Mouse (Mus musculus): ENCODE results near the gene Slc30a4. TPM values are rescaled to one million over a fixed set of nuclear protein-coding genes. Genes with fewer than 3 reads are reported as not detected.

Slc30a4 gene
- total and polyA plus RNA-seq, 3 experiments = 9.0 to 20.5 (median 11.4) TPM

DNA sequence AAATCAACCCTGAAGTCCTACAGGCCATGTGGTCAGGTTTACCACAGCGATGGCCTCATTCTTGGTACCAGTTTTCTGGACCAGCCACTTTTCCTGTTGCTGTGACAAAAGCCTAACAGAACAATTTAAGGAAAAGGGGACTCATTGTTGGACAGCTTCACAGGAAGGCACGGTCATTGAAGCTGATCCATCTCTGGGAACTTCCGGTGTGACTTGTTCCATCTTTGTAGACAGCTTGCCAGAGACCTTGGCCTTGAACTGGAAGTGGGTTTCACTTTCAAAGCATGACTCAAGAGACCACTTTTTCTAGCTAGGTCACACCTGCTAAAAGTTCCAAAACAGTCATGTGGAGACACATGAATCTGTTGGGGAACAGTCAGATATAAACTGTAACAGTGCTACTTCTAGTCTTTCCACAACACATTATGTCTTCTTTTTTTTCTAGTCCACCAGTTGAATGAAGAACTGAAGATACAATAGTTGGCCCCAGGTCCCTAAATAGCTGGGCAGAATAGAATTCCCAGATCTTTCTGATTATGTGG lies 13.9 kb upstream of the Slc30a4 start:
- H3K36me3 ChIP-seq (replicated peaks in 1 of 2; ENCODE audit: control insufficient read depth in 1 of 2, insufficient read depth in 1 of 2, low read length in 1 of 2) = no peaks in the 10 kb centered on the region
- H3K4me2 ChIP-seq (ENCODE audit: insufficient read depth, low read depth, poor library complexity, severe bottlenecking) = no peak overlapping the region
- in situ Hi-C loops (cut with MboI; ENCODE audit: low pct_ligation_motif_present, low pct_unique_long_range_greater_than_20kb, low sequenced_read_pairs) = no loop called here
- H3K4me1 ChIP-seq (ENCODE audit: control insufficient read depth in 1 of 2, insufficient read depth in 2 of 2) = peaks cover 7 to 23% of the 10 kb centered on the region in 2 experiments; a peak in 3 of 4 replicates
- H3K27me3 ChIP-seq (replicated peaks) = no peaks in the 10 kb centered on the region
- H3K27ac ChIP-seq (ENCODE audit: insufficient read depth, low read depth) = no peak overlapping the region
- TF ChIP-seq MEF2A (IDR thresholded peaks at IDR 0.05; ENCODE audit: borderline replicate concordance, low read depth, low read length) (peak; percentile 54; the same call in 1 of the 2 replicates), POLR2AphosphoS2 (IDR thresholded peaks at IDR 0.05; ENCODE audit: low read depth, low read length) (no peak), PAX5 (IDR thresholded peaks at IDR 0.05; ENCODE audit: low read length) (no peak), TBP (conservative IDR thresholded peaks at IDR 0.05; ENCODE audit: low read depth, low read length) (no peak), ZNF384 (IDR thresholded peaks at IDR 0.05; ENCODE audit: low read depth, low read length) (peak; percentile 70), TCF12 (IDR thresholded peaks at IDR 0.05; ENCODE audit: low read depth, low read length) (peak; percentile 47; the same call in 1 of the 2 replicates), ETS1 (conservative IDR thresholded peaks at IDR 0.05; ENCODE audit: low read depth, low read length) (peak; percentile 75), ELF1 (IDR thresholded peaks at IDR 0.05; ENCODE audit: low read depth, low read length) (peak; percentile 27; the same call in 1 of the 2 replicates), BHLHE40 (IDR thresholded peaks at IDR 0.05; ENCODE audit: low read depth, low read length) (peak; percentile 71)
- H3K4me3 ChIP-seq (replicated peaks in 1 of 3; ENCODE audit: low read depth in 2 of 3, low read length in 2 of 3, poor library complexity in 1 of 3) = no peak overlapping the region
- dilution Hi-C loops (cut with MboI; ENCODE audit: extremely low pct_ligation_motif_present, extremely low pct_unique_long_range_greater_than_20kb, low sequenced_read_pairs) = no loop called here
- no peaks in the 10 kb centered on the region for H3K9me3 ChIP-seq (replicated peaks; ENCODE audit: low read length)
- H3K79me2 ChIP-seq (replicated peaks; ENCODE audit: control insufficient read depth, extremely low read depth, insufficient read depth, poor library complexity, severe bottlenecking) = no peaks in the 10 kb centered on the region
- no peak overlapping the region for H3K9ac ChIP-seq (ENCODE audit: insufficient read depth, low read depth)
- DNase-seq (ENCODE audit: extremely low read depth) = peak; percentile 43

DNA sequence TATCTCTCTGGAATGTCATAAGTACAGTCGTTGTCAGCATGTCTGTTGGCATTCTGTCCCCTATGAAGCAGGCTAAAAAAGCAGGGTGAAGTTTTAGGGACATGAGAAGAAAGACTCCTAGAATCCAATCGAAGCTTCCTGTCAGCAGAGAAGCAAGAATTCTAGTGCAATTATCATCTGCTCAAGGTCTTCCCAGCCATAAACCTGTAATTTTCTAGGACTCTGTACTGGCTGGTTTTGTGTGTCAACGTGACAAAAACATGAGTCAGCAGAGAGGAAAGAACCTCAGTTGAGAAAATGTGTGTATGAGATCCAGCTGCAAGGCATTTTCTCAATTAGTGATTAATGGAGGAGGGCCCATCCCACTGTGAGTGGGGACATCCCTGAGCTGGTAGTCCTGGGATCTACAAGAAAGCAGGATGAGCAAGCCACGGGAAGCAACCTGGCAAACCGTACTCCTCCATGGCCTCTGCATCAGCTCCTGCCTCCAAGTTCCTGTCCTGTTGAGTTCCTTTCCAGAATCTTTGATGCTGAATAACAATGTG lies 12.8 kb upstream of the Slc30a4 start:
- H3K4me2 ChIP-seq (ENCODE audit: insufficient read depth, low read depth, poor library complexity, severe bottlenecking) = no peak overlapping the region
- no peaks in the 10 kb centered on the region for H3K79me2 ChIP-seq (replicated peaks; ENCODE audit: control insufficient read depth, extremely low read depth, insufficient read depth, poor library complexity, severe bottlenecking)
- H3K27ac ChIP-seq (ENCODE audit: insufficient read depth, low read depth) = no peak overlapping the region
- no peak for TF ChIP-seq CHD2 (IDR thresholded peaks at IDR 0.05; ENCODE audit: low read length)
- TF ChIP-seq E2F4 (IDR thresholded peaks at IDR 0.05; ENCODE audit: insufficient replicate concordance, low read depth, low read length) = no peak
- no peak for TF ChIP-seq MEF2A (IDR thresholded peaks at IDR 0.05; ENCODE audit: borderline replicate concordance, low read depth, low read length)
- no peak for TF ChIP-seq UBTF (IDR thresholded peaks at IDR 0.05; ENCODE audit: low read depth, low read length)
- TF ChIP-seq RCOR1 (conservative IDR thresholded peaks at IDR 0.05; ENCODE audit: low read depth, low read length) = no peak
- TF ChIP-seq HCFC1 (IDR thresholded peaks at IDR 0.05; ENCODE audit: low read depth, low read length) = no peak
- no peak for TF ChIP-seq MAFK (IDR thresholded peaks at IDR 0.05; ENCODE audit: insufficient replicate concordance, low read length)
- TF ChIP-seq RAD21 (IDR thresholded peaks at IDR 0.05; ENCODE audit: low read depth, low read length) = no peak
- TF ChIP-seq ZNF384 (IDR thresholded peaks at IDR 0.05; ENCODE audit: low read depth, low read length) = no peak
- no peak for TF ChIP-seq ZMIZ1 (IDR thresholded peaks at IDR 0.05; ENCODE audit: low read depth, low read length)
- TF ChIP-seq MAX (IDR thresholded peaks at IDR 0.05; ENCODE audit: low read length) = no peak
- no peak for TF ChIP-seq ZC3H11A (IDR thresholded peaks at IDR 0.05; ENCODE audit: low read depth, low read length)
- no peak for TF ChIP-seq SMC3 (IDR thresholded peaks at IDR 0.05; ENCODE audit: low read depth, low read length)
- no peak for TF ChIP-seq POLR2A (IDR thresholded peaks at IDR 0.05; ENCODE audit: low read depth, low read length)
- no peak for DNase-seq (ENCODE audit: extremely low read depth)
- peaks cover 4 to 23% of the 10 kb centered on the region in 2 experiments; a peak in 3 of 4 replicates for H3K4me1 ChIP-seq (ENCODE audit: control insufficient read depth in 1 of 2, insufficient read depth in 2 of 2)
- no peaks in the 10 kb centered on the region for H3K9me3 ChIP-seq (replicated peaks; ENCODE audit: low read length)
- no peaks in the 10 kb centered on the region for H3K27me3 ChIP-seq (replicated peaks)
- H3K4me3 ChIP-seq (replicated peaks in 1 of 3; ENCODE audit: low read depth in 2 of 3, low read length in 2 of 3, poor library complexity in 1 of 3) = no peak overlapping the region
- in situ Hi-C loops (cut with MboI; ENCODE audit: low pct_ligation_motif_present, low pct_unique_long_range_greater_than_20kb, low sequenced_read_pairs) = no loop called here
- dilution Hi-C loops (cut with MboI; ENCODE audit: extremely low pct_ligation_motif_present, extremely low pct_unique_long_range_greater_than_20kb, low sequenced_read_pairs) = no loop called here
- H3K36me3 ChIP-seq (replicated peaks in 1 of 2; ENCODE audit: control insufficient read depth in 1 of 2, insufficient read depth in 1 of 2, low read length in 1 of 2) = no peaks in the 10 kb centered on the region
- H3K9ac ChIP-seq (ENCODE audit: insufficient read depth, low read depth) = no peak overlapping the region
